Mouse (Mus musculus): ENCODE results near the gene Slc39a3. TPM values are rescaled to one million over a fixed set of nuclear protein-coding genes. Genes with fewer than 3 reads are reported as not detected.

The Slc39a3 gene
- total and polyA plus RNA-seq, 2 experiments from 2014 or later: 50.2 to 115 TPM

DNA sequence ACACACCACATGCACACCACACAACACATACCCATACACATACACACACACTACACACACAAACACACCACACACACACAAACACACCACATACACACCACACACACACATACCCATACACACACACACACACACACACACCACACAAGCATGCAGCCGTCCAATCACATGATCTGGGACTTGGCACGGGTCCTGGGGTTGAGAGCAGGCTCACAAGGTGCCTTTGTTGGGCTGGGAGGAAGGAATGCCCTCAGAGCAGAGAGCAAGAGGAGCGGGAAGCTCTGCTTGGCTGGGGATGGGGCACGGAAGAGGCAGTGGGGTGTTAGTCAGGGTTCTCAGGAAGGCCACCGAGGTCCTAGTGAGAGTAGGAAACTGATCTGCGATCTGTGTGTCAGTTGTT, 26.4 kb downstream of the Slc39a3 start:
- no peak overlapping the region for H3K9ac ChIP-seq (replicated peaks; ENCODE audit: low read length, poor library complexity, severe bottlenecking)
- H3K36me3 ChIP-seq (ENCODE audit: insufficient read depth, low read length): no peaks in the 10 kb centered on the region
- no peak for TF ChIP-seq CTCF (IDR thresholded peaks at IDR 0.05)
- WGBS: 53% methylated on average over 6 of the region's 6 CpGs
- ATAC-seq (ENCODE audit: low FRiP score) (no peak), DNase-seq (ENCODE audit: low spot score) (peak; percentile 39)
- H3K9me3 ChIP-seq (ENCODE audit: low read length): no peaks in the 10 kb centered on the region
- no peak overlapping the region for H3K4me2 ChIP-seq (ENCODE audit: low read depth, low read length, poor library complexity, severe bottlenecking)
- H3K4me3 ChIP-seq (ENCODE audit: low read depth, low read length): no peak overlapping the region
- no peak overlapping the region for H3K27ac ChIP-seq (ENCODE audit: low read depth, low read length)
- no peaks in the 10 kb centered on the region for H3K27me3 ChIP-seq (ENCODE audit: insufficient read depth, low read length)
- peaks cover 4% of the 10 kb centered on the region; the same call in 1 of the 2 replicates for H3K4me1 ChIP-seq (ENCODE audit: insufficient read depth, low read length)

DNA sequence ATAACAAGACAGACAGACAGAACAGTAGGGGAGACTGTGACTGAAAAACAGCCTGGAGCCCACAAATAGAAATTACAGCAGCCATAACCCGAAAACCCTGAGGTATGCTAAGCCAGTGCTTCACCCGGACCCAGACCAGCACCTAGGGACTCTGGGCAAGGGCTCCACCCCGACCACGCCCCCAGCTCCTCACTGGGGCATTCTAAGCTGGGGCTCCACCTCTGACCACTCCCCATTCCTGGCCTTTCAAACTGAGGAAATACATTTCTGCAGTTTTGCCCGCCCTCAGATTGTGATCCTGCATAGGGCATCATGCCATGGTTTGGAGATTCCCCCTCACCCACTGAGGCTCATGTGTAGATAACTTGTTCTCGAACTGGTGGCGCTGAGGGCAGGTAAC, 30.0 kb downstream of the Slc39a3 start:
- Histone ChIP-seq H3K27ac (ENCODE audit: low read depth, low read length) (no peak overlapping the region), H3K4me3 (ENCODE audit: low read depth, low read length) (no peak overlapping the region), H3K27me3 (ENCODE audit: insufficient read depth, low read length) (no peaks in the 10 kb centered on the region), H3K9ac (replicated peaks; ENCODE audit: low read length, poor library complexity, severe bottlenecking) (no peak overlapping the region), H3K9me3 (ENCODE audit: low read length) (no peaks in the 10 kb centered on the region), H3K4me2 (ENCODE audit: low read depth, low read length, poor library complexity, severe bottlenecking) (no peak overlapping the region), H3K36me3 (ENCODE audit: insufficient read depth, low read length) (no peaks in the 10 kb centered on the region), H3K4me1 (ENCODE audit: insufficient read depth, low read length) (no peaks in the 10 kb centered on the region)
- WGBS: 38% methylated on average over 7 of the region's 7 CpGs
- TF ChIP-seq CTCF (IDR thresholded peaks at IDR 0.05): no peak
- no peak for ATAC-seq (ENCODE audit: low FRiP score)
- DNase-seq (ENCODE audit: low spot score): no peak

DNA sequence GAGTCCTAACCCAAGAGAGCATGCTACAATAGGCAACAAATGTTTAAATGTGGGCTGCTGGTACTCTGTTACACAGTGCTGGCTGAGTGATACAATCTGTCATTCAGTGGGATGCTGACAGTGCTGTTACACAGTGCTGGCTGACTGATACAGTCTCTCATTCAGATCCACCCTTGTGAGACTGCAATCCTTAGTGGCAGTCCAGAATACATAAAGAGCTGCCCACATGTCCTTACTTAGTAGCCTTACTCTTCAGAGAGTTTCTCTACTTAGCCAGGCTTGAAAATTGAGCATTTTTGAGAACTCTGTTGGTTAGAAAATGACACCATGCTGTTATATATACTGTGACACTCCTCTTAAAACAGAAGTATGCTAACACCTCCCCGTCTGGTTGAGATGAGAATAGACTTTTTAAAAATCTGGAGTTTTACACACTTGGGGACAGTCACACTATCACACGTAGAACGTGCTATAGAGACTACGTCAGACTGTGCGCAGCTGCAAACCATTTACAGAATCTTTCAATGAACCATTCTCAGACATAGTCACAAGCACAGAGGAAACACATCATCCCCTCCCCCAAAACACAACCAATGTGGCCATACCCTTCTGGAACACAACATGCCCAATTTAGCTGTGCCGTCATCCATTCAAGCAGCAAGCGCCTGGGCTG, 31.1 kb downstream of the Slc39a3 start:
- no peak for TF ChIP-seq CTCF (IDR thresholded peaks at IDR 0.05)
- H3K4me2 ChIP-seq (ENCODE audit: low read depth, low read length, poor library complexity, severe bottlenecking): no peak overlapping the region
- ATAC-seq (ENCODE audit: low FRiP score) (no peak), DNase-seq (ENCODE audit: low spot score) (no peak)
- H3K36me3 ChIP-seq (ENCODE audit: insufficient read depth, low read length): no peaks in the 10 kb centered on the region
- no peak overlapping the region for H3K27ac ChIP-seq (ENCODE audit: low read depth, low read length)
- WGBS: 94% methylated on average over 7 of the region's 7 CpGs
- H3K9me3 ChIP-seq (ENCODE audit: low read length): no peaks in the 10 kb centered on the region
- H3K4me3 ChIP-seq (ENCODE audit: low read depth, low read length): no peak overlapping the region
- H3K27me3 ChIP-seq (ENCODE audit: insufficient read depth, low read length): no peaks in the 10 kb centered on the region
- no peak overlapping the region for H3K9ac ChIP-seq (replicated peaks; ENCODE audit: low read length, poor library complexity, severe bottlenecking)
- peaks cover 4% of the 10 kb centered on the region; the same call in 1 of the 2 replicates for H3K4me1 ChIP-seq (ENCODE audit: insufficient read depth, low read length)

DNA sequence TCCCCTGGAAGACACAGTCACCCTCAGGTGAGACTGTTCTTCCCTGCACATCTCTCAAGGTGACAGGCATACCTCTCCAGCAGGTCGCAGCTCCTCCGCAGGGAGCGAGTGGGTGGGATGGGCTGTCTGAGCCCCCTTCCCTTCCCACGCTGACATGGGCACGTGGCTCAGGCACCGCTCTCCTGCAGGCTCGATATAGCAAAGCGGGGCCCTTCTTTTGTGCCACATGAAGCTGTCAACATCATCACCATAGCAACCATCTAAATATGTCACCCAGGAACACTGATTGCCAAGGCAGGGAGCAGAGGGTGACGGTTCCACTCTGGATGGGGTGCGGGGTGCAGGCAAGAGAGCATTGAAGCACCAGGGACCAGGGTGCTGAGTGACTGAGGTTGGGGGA, 36.1 kb downstream of the Slc39a3 start:
- Histone ChIP-seq H3K27me3 (ENCODE audit: insufficient read depth, low read length) (no peaks in the 10 kb centered on the region), H3K36me3 (ENCODE audit: insufficient read depth, low read length) (no peaks in the 10 kb centered on the region), H3K4me3 (ENCODE audit: low read depth, low read length) (0 out of 2 replicates have a peak overlapping the region, but pooled peaks have one; percentile 8), H3K4me1 (ENCODE audit: insufficient read depth, low read length) (peaks cover 18% of the 10 kb centered on the region), H3K4me2 (ENCODE audit: low read depth, low read length, poor library complexity, severe bottlenecking) (peak overlapping the region; percentile 22), H3K27ac (ENCODE audit: low read depth, low read length) (0 out of 2 replicates have a peak overlapping the region, but pooled peaks have one; percentile 32), H3K9me3 (ENCODE audit: low read length) (no peaks in the 10 kb centered on the region), H3K9ac (replicated peaks; ENCODE audit: low read length, poor library complexity, severe bottlenecking) (peak overlapping the region; percentile 29)
- TF ChIP-seq CTCF (IDR thresholded peaks at IDR 0.05): no peak
- WGBS: 20% methylated on average over 10 of the region's 10 CpGs
- no peak for ATAC-seq (ENCODE audit: low FRiP score)
- peak; percentile 27 for DNase-seq (ENCODE audit: low spot score)

DNA sequence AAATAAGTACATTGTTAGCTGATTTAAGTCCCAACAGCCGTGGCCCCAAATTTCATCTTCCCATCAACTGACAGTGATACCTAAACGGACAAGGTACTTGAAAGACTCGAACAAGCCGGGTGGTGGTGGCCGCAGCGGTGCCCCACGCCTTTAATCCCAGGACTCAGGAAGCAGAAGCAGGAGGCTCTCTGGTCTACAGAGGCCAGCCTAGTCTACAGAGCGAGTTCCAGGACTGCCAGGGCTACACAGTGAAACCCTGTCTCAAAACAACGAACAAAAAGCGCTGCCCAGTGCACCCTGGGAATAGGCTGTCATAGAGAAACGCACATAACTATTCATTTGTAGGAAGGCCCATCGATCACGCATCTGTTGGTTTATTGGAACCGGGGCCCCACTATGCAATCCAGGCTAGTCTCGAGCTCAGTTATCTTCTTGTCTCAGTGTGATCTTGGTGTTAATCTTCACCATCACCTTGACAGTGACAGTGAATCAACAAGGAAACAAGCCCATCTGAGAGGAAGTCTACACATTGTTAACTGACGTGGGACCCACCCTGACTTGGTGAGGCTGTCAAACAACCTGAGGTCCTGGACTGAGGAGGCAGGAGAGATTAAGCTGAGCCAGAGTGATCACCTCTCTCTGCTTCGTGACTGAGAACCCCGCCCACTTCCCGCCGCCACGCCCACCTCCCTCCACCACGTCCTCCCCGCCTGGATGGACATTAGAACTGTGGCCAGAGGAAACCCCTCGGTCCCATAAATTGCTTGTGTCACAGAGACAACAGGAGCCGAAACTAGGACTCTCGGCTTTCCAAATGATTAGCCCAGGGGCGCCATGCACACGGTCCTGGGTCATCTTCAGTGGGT, 36.8 kb downstream of the Slc39a3 start:
- DNase-seq (ENCODE audit: low spot score) (no peak), ATAC-seq (ENCODE audit: low FRiP score) (no peak)
- no peaks in the 10 kb centered on the region for H3K9me3 ChIP-seq (ENCODE audit: low read length)
- TF ChIP-seq CTCF (IDR thresholded peaks at IDR 0.05): no peak
- H3K4me2 ChIP-seq (ENCODE audit: low read depth, low read length, poor library complexity, severe bottlenecking): peak overlapping the region; percentile 22; the same call in 1 of the 2 replicates
- H3K4me3 ChIP-seq (ENCODE audit: low read depth, low read length): 0 out of 2 replicates have a peak overlapping the region, but pooled peaks have one; percentile 8
- peaks cover 18% of the 10 kb centered on the region for H3K4me1 ChIP-seq (ENCODE audit: insufficient read depth, low read length)
- no peaks in the 10 kb centered on the region for H3K36me3 ChIP-seq (ENCODE audit: insufficient read depth, low read length)
- H3K9ac ChIP-seq (replicated peaks; ENCODE audit: low read length, poor library complexity, severe bottlenecking): peak overlapping the region; percentile 29
- no peaks in the 10 kb centered on the region for H3K27me3 ChIP-seq (ENCODE audit: insufficient read depth, low read length)
- WGBS: 55% methylated on average over 28 of the region's 28 CpGs
- H3K27ac ChIP-seq (ENCODE audit: low read depth, low read length): 0 out of 2 replicates have a peak overlapping the region, but pooled peaks have one; percentile 32

Data from midbrain, postnatal 0 days (tissue).